Mouse (Mus musculus): ENCODE results near the gene Cdc42ep2. TPM values are rescaled to one million over a fixed set of nuclear protein-coding genes. Genes with fewer than 3 reads are reported as not detected.

The Cdc42ep2 gene
- total and polyA plus RNA-seq, 3 experiments = 0.76 to 2.2 (median 1.8) TPM

- no peak overlapping the region for H3K4me3 ChIP-seq (ENCODE audit: low read depth, low read length)
- H3K27me3 ChIP-seq (ENCODE audit: insufficient read depth, low read length) = no peaks in the 10 kb centered on the region
- TF ChIP-seq CTCF (IDR thresholded peaks at IDR 0.05; ENCODE audit: low read depth, low read length) (no peak), GATA2 (IDR thresholded peaks at IDR 0.05; ENCODE audit: borderline replicate concordance, low read depth, low read length) (no peak), TAL1 (conservative IDR thresholded peaks at IDR 0.05; ENCODE audit: low read depth, low read length) (no peak), GATA1 (IDR thresholded peaks at IDR 0.05; ENCODE audit: borderline replicate concordance, low read length) (no peak), POLR2AphosphoS5 (IDR thresholded peaks at IDR 0.05; ENCODE audit: insufficient replicate concordance, low read depth, low read length) (no peak)
- H3K9me3 ChIP-seq (replicated peaks) = no peaks in the 10 kb centered on the region
- ATAC-seq (ENCODE audit: extremely low read depth, insufficient number of reproducible peaks, low FRiP score, poor library complexity, severe bottlenecking) (no peak), DNase-seq (ENCODE audit: low spot score) (no peak)
- H3K4me1 ChIP-seq (ENCODE audit: insufficient read depth, low read depth, low read length) = peaks cover 6% of the 10 kb centered on the region
- peaks cover 100% of the 10 kb centered on the region for H3K36me3 ChIP-seq (replicated peaks)
These were observed 29.6 kb upstream of the Cdc42ep2 start for GRCm38 (mm10) chr19:5954031-5954710.

DNA sequence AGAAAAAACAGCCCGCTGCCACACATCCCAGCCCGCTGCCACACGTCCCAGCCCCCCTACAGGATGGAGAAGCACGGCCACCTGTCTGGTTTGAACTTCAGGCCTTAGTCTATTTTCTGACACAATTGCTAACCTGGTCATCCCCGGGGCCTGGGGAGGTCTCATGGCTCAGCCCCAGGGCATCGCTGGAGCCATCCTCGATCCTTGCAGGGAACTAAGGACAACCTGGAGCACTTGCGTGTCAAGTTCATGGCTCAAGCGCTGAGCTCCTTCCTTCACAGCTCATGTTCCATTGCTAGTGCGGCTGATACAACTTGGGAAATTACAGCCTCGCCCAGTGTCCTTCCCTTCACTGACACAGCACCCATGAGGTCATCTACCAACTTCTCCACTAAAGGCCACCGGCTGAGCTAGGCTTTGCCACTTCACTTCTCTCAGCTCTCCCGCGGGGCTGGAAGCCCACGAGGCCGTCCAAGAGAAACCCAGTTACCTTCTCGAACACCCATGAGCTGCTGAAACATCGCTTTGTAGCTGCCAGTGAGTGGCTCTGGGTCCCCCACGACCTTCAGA lies 28.7 kb upstream of the Cdc42ep2 start:
- DNase-seq (ENCODE audit: low spot score) = no peak
- no peaks in the 10 kb centered on the region for H3K27me3 ChIP-seq (ENCODE audit: insufficient read depth, low read length)
- peaks cover 100% of the 10 kb centered on the region for H3K36me3 ChIP-seq (replicated peaks)
- H3K4me3 ChIP-seq (ENCODE audit: low read depth, low read length) = no peak overlapping the region
- no peaks in the 10 kb centered on the region for H3K9me3 ChIP-seq (replicated peaks)
- no peak for ATAC-seq (ENCODE audit: extremely low read depth, insufficient number of reproducible peaks, low FRiP score, poor library complexity, severe bottlenecking)
- TF ChIP-seq GATA1 (IDR thresholded peaks at IDR 0.05; ENCODE audit: borderline replicate concordance, low read length) = no peak
- no peak for TF ChIP-seq POLR2AphosphoS5 (IDR thresholded peaks at IDR 0.05; ENCODE audit: insufficient replicate concordance, low read depth, low read length)
- TF ChIP-seq CTCF (IDR thresholded peaks at IDR 0.05; ENCODE audit: low read depth, low read length) = no peak
- TF ChIP-seq TAL1 (conservative IDR thresholded peaks at IDR 0.05; ENCODE audit: low read depth, low read length) = no peak
- no peak for TF ChIP-seq GATA2 (IDR thresholded peaks at IDR 0.05; ENCODE audit: borderline replicate concordance, low read depth, low read length)
- peaks cover 6% of the 10 kb centered on the region for H3K4me1 ChIP-seq (ENCODE audit: insufficient read depth, low read depth, low read length)

- DNase-seq (ENCODE audit: low spot score) (no peak), ATAC-seq (ENCODE audit: extremely low read depth, insufficient number of reproducible peaks, low FRiP score, poor library complexity, severe bottlenecking) (no peak)
- no peaks in the 10 kb centered on the region for H3K9me3 ChIP-seq (replicated peaks)
- peaks cover 6% of the 10 kb centered on the region for H3K4me1 ChIP-seq (ENCODE audit: insufficient read depth, low read depth, low read length)
- TF ChIP-seq CTCF (IDR thresholded peaks at IDR 0.05; ENCODE audit: low read depth, low read length) = no peak
- no peak for TF ChIP-seq GATA1 (IDR thresholded peaks at IDR 0.05; ENCODE audit: borderline replicate concordance, low read length)
- no peak for TF ChIP-seq GATA2 (IDR thresholded peaks at IDR 0.05; ENCODE audit: borderline replicate concordance, low read depth, low read length)
- no peak for TF ChIP-seq POLR2AphosphoS5 (IDR thresholded peaks at IDR 0.05; ENCODE audit: insufficient replicate concordance, low read depth, low read length)
- TF ChIP-seq TAL1 (conservative IDR thresholded peaks at IDR 0.05; ENCODE audit: low read depth, low read length) = no peak
- H3K4me3 ChIP-seq (ENCODE audit: low read depth, low read length) = no peak overlapping the region
- H3K27me3 ChIP-seq (ENCODE audit: insufficient read depth, low read length) = no peaks in the 10 kb centered on the region
- H3K36me3 ChIP-seq (replicated peaks) = peaks cover 100% of the 10 kb centered on the region
These were observed 27.6 kb upstream of the Cdc42ep2 start for GRCm38 (mm10) chr19:5952071-5952691.

DNA sequence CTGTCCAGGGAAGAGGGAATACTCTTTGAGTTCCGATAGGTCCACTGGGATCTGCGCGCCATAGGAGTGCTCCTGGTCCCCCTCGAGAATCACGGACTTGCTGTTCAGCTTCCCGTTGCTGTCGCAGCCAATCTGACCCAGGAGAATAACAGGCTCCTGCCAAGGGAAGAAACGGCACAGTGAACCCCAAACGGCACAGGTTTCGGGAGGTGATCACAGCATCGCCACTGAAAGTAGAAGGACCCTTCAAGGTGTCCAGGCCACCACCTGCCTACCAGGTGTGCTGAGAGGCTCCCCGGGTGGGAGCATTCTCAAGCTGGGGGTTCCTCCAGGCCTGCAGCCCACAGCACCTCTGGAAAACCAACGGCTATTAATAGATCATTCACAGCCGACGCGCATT lies 27.0 kb upstream of the Cdc42ep2 start:
- TF ChIP-seq GATA2 (IDR thresholded peaks at IDR 0.05; ENCODE audit: borderline replicate concordance, low read depth, low read length) = no peak
- TF ChIP-seq POLR2AphosphoS5 (IDR thresholded peaks at IDR 0.05; ENCODE audit: insufficient replicate concordance, low read depth, low read length) = no peak
- TF ChIP-seq GATA1 (IDR thresholded peaks at IDR 0.05; ENCODE audit: borderline replicate concordance, low read length) = no peak
- no peak for TF ChIP-seq CTCF (IDR thresholded peaks at IDR 0.05; ENCODE audit: low read depth, low read length)
- no peak for TF ChIP-seq TAL1 (conservative IDR thresholded peaks at IDR 0.05; ENCODE audit: low read depth, low read length)
- Histone ChIP-seq H3K4me1 (ENCODE audit: insufficient read depth, low read depth, low read length) (peaks cover 6% of the 10 kb centered on the region), H3K4me3 (ENCODE audit: low read depth, low read length) (no peak overlapping the region), H3K36me3 (replicated peaks) (peaks cover 98% of the 10 kb centered on the region), H3K27me3 (ENCODE audit: insufficient read depth, low read length) (no peaks in the 10 kb centered on the region), H3K9me3 (replicated peaks) (no peaks in the 10 kb centered on the region)
- no peak for ATAC-seq (ENCODE audit: extremely low read depth, insufficient number of reproducible peaks, low FRiP score, poor library complexity, severe bottlenecking)
- DNase-seq (ENCODE audit: low spot score) = no peak

DNA sequence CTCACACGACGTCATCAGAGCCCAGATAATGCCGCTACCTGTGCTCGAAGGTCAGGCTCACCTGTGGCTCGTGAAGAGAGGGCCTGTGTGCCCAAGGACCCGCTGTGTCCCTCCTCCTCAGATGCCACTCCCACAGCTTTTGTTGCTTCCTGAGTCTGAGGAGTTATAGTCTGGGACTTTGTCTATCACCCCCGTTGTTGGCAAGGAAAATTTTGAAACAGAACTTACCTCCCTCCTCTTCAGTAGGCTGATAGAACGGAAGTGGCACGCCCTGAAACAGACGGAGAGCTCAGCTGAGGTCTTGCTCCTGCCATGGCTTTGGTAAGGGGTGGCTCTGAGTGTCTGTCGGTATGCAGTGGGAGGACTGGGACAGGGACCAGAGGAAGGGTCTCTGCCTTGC lies 25.6 kb upstream of the Cdc42ep2 start:
- Histone ChIP-seq H3K9me3 (replicated peaks) (no peaks in the 10 kb centered on the region), H3K4me3 (ENCODE audit: low read depth, low read length) (no peak overlapping the region), H3K27me3 (ENCODE audit: insufficient read depth, low read length) (no peaks in the 10 kb centered on the region), H3K4me1 (ENCODE audit: insufficient read depth, low read depth, low read length) (peaks cover 11% of the 10 kb centered on the region), H3K36me3 (replicated peaks) (peaks cover 98% of the 10 kb centered on the region)
- TF ChIP-seq CTCF (IDR thresholded peaks at IDR 0.05; ENCODE audit: low read depth, low read length) (no peak), TAL1 (conservative IDR thresholded peaks at IDR 0.05; ENCODE audit: low read depth, low read length) (no peak), POLR2AphosphoS5 (IDR thresholded peaks at IDR 0.05; ENCODE audit: insufficient replicate concordance, low read depth, low read length) (no peak), GATA1 (IDR thresholded peaks at IDR 0.05; ENCODE audit: borderline replicate concordance, low read length) (no peak), GATA2 (IDR thresholded peaks at IDR 0.05; ENCODE audit: borderline replicate concordance, low read depth, low read length) (no peak)
- ATAC-seq (ENCODE audit: extremely low read depth, insufficient number of reproducible peaks, low FRiP score, poor library complexity, severe bottlenecking) (no peak), DNase-seq (ENCODE audit: low spot score) (no peak)

- ATAC-seq (ENCODE audit: extremely low read depth, insufficient number of reproducible peaks, low FRiP score, poor library complexity, severe bottlenecking) = no peak
- Histone ChIP-seq H3K4me3 (ENCODE audit: low read depth, low read length) (no peak overlapping the region), H3K9me3 (replicated peaks) (no peaks in the 10 kb centered on the region), H3K27me3 (ENCODE audit: insufficient read depth, low read length) (no peaks in the 10 kb centered on the region), H3K36me3 (replicated peaks) (peaks cover 98% of the 10 kb centered on the region), H3K4me1 (ENCODE audit: insufficient read depth, low read depth, low read length) (peaks cover 16% of the 10 kb centered on the region)
- no peak for TF ChIP-seq POLR2AphosphoS5 (IDR thresholded peaks at IDR 0.05; ENCODE audit: insufficient replicate concordance, low read depth, low read length)
- TF ChIP-seq TAL1 (conservative IDR thresholded peaks at IDR 0.05; ENCODE audit: low read depth, low read length) = no peak
- no peak for TF ChIP-seq GATA1 (IDR thresholded peaks at IDR 0.05; ENCODE audit: borderline replicate concordance, low read length)
- TF ChIP-seq GATA2 (IDR thresholded peaks at IDR 0.05; ENCODE audit: borderline replicate concordance, low read depth, low read length) = no peak
- TF ChIP-seq CTCF (IDR thresholded peaks at IDR 0.05; ENCODE audit: low read depth, low read length) = no peak
- DNase-seq (ENCODE audit: low spot score) = no peak
These were observed 21.3 kb upstream of the Cdc42ep2 start for GRCm38 (mm10) chr19:5945891-5946290.

All from G1E (cell line).